Mouse (Mus musculus) spleen, adult 10 weeks (tissue): Measurements from ENCODE around the gene Paqr3. TPM values are rescaled to one million over a fixed set of nuclear protein-coding genes. Genes with fewer than 3 reads are reported as not detected.

ENCODE experiments used
- polyA plus RNA-seq: library from polyadenylated mRNA; stranded (reverse); fragments of 350-450 nt; fragmentation: Illumina TruSeq; extraction: RNeasy Lipid Tissue Mini Kit (QIAGEN cat#74804); gene quantifications from one replicate; pipeline ENCODE4 v1.2.3, GENCODE M21; 2015; ENCODE audit warnings: low replicate concordance; ENCODE audit not compliant: insufficient read depth

The Paqr3 gene
- 2.5 TPM for polyA plus RNA-seq

GRCm38 (mm10) chr5:97111207-97111910 is at the start of gene Paqr3:
Gene Paqr3 (minus strand): TSS chr5:97111596.

Other genes starting within 250 kb of the Paqr3 start
- 71.5 TPM for gene Bmp2k, start 113.9 kb downstream of the Paqr3 start, polyA plus RNA-seq